Mouse (Mus musculus): ENCODE measurements around the gene Gm21981. TPM values are rescaled to one million over a fixed set of nuclear protein-coding genes. Genes with fewer than 3 reads are reported as not detected.

Gm21981 gene
- polyA plus RNA-seq, 1 experiment from 2014 or later, result not detected

GRCm38 (mm10) chr17:47694503-47695336 is 465 bp upstream of the Gm21981 start, which contains the start of gene Prickle4:
TSS of gene Prickle4 (minus strand) at chr17:47694736.
- Histone ChIP-seq H3K27ac (ENCODE audit: low read length) (peak within 1 kb of the TSS; percentile 60), H3K4me3 (ENCODE audit: low read depth, low read length) (peak within 1 kb of the TSS; percentile 70), H3K4me2 (ENCODE audit: low read depth, low read length) (peak within 1 kb of the TSS; percentile 90), H3K4me1 (ENCODE audit: control insufficient read depth, low read depth, low read length) (peaks cover 17% of the 10 kb centered on the region), H3K9ac (ENCODE audit: low read depth, low read length) (peak within 1 kb of the TSS; percentile 65), H3K9me3 (replicated peaks; ENCODE audit: control insufficient read depth, low read length) (no peaks in the 10 kb centered on the region), H3K36me3 (ENCODE audit: control insufficient read depth, insufficient read depth) (no peaks in the 10 kb centered on the region), H3K27me3 (ENCODE audit: control insufficient read depth, insufficient read depth, low read depth, low read length) (peaks cover 17% of the 10 kb centered on the region)
- under 1% methylated on average over 81 of the region's 82 CpGs for WGBS (ENCODE audit: insufficient replicate concordance)
- ATAC-seq (ENCODE audit: low read depth), result peak; percentile 89

DNA sequence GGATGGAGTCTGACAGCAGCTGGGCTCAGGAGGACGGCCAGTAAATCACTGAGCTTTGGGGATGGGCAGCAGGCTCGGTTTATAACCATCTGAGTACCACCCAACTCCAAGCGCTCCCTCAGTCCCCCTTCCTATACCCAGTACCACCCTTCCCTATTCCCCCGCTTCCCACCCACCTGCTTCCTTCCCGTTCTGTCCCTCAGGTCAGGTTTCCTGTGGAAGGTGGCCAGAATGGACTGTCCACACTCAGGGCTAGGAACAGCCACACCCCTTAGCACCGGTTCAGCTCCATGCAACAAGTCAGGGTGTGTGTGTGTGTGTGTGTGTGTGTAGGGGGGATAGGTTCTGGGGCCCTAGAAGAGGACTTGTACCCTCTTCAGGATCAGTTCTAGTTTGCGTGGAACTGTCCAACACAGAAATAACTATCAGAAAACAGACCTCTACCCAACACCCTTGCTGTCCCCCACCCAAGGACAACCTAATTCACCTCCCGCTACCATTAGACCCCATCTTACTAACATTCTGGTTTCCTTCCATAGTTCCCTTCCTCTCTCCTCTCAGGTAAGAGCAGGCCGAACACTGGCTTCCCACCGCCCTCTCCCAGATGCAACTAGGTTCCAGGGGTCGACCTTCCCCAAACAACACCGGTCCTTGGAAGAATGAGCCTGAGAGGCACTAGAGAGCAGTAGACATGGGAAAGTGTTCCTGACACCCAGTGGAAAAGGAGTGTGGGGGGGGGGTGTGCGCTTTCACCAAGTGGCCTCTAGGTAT is 399 bp downstream of the Gm21981 start:
- Histone ChIP-seq H3K36me3 (ENCODE audit: control insufficient read depth, insufficient read depth) (no peaks in the 10 kb centered on the region), H3K27me3 (ENCODE audit: control insufficient read depth, insufficient read depth, low read depth, low read length) (peaks cover 17% of the 10 kb centered on the region), H3K9ac (ENCODE audit: low read depth, low read length) (peak overlapping the region; percentile 51), H3K4me3 (ENCODE audit: low read depth, low read length) (peak overlapping the region; percentile 70), H3K27ac (ENCODE audit: low read length) (no peak overlapping the region; the same call in 1 of the 2 replicates), H3K4me2 (ENCODE audit: low read depth, low read length) (peak overlapping the region; percentile 90), H3K9me3 (replicated peaks; ENCODE audit: control insufficient read depth, low read length) (no peaks in the 10 kb centered on the region), H3K4me1 (ENCODE audit: control insufficient read depth, low read depth, low read length) (peaks cover 22% of the 10 kb centered on the region)
- 47% methylated on average over 13 of the region's 13 CpGs for WGBS (ENCODE audit: insufficient replicate concordance)
- ATAC-seq (ENCODE audit: low read depth), result no peak

GRCm38 (mm10) chr17:47691650-47692049 is 2.6 kb downstream of the Gm21981 start:
- H3K4me3 ChIP-seq (ENCODE audit: low read depth, low read length), result no peak overlapping the region
- H3K4me1 ChIP-seq (ENCODE audit: control insufficient read depth, low read depth, low read length), result peaks cover 34% of the 10 kb centered on the region
- no peaks in the 10 kb centered on the region for H3K9me3 ChIP-seq (replicated peaks; ENCODE audit: control insufficient read depth, low read length)
- H3K27ac ChIP-seq (ENCODE audit: low read length), result no peak overlapping the region
- H3K9ac ChIP-seq (ENCODE audit: low read depth, low read length), result no peak overlapping the region
- H3K4me2 ChIP-seq (ENCODE audit: low read depth, low read length), result no peak overlapping the region
- 82% methylated on average over 3 of the region's 3 CpGs for WGBS (ENCODE audit: insufficient replicate concordance)
- ATAC-seq (ENCODE audit: low read depth), result no peak
- no peaks in the 10 kb centered on the region for H3K36me3 ChIP-seq (ENCODE audit: control insufficient read depth, insufficient read depth)
- peaks cover 13% of the 10 kb centered on the region for H3K27me3 ChIP-seq (ENCODE audit: control insufficient read depth, insufficient read depth, low read depth, low read length)

GRCm38 (mm10) chr17:47689894-47690293 is 4.4 kb downstream of the Gm21981 start:
- no peak overlapping the region for H3K27ac ChIP-seq (ENCODE audit: low read length)
- peaks cover 30% of the 10 kb centered on the region for H3K4me1 ChIP-seq (ENCODE audit: control insufficient read depth, low read depth, low read length)
- no peaks in the 10 kb centered on the region for H3K36me3 ChIP-seq (ENCODE audit: control insufficient read depth, insufficient read depth)
- no peak overlapping the region for H3K4me2 ChIP-seq (ENCODE audit: low read depth, low read length)
- peaks cover 2% of the 10 kb centered on the region for H3K27me3 ChIP-seq (ENCODE audit: control insufficient read depth, insufficient read depth, low read depth, low read length)
- no peak overlapping the region for H3K4me3 ChIP-seq (ENCODE audit: low read depth, low read length)
- 76% methylated on average over 8 of the region's 8 CpGs for WGBS (ENCODE audit: insufficient replicate concordance)
- H3K9ac ChIP-seq (ENCODE audit: low read depth, low read length), result no peak overlapping the region
- no peak for ATAC-seq (ENCODE audit: low read depth)
- no peaks in the 10 kb centered on the region for H3K9me3 ChIP-seq (replicated peaks; ENCODE audit: control insufficient read depth, low read length)

DNA sequence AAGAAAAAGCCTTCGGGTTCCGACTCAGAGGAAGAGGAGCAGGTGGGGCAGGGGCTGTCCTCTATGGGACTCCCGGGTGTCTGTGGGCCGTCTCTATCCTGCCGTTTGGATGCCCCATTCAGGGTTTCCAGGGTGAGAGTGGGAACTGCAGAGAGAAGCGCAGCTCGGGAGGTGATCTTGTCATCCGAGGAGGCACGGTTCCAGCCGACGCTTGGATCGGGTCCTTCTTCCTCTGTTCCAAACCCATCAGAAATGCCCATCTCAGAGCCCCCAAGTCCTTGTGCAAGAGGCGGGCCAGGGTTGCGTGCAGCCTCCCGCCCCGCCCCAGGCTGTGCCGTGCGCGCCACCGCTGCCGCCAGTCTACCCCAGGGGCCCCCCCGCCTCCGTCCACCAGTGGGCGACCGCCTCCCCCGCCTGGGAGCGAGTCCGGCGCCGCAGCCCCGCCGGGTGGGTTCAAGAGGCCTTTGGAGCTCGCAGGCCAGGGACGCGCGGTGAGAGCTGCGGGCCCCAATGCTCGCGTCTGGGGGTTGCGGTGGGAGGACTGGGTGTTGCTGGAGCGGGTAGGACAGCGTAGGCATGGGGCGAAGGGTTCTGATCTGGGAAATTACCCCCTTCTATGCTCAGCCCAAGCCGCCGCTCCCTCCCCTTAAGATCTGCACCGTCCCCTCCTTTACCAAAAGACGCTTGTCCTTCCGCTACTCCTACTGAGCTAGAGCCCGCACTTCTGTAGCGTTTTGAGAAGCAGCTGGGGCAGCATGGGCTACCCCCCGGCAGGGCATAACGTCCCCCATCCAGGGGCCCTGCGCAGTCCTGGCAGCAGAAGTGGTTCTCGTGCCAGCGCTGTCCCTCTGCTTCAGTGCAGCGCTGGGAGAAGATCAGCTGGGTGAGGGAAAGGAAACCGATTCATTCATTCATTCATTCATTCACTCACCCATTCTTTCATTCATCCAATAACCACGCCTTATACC is 5.4 kb downstream of the Gm21981 start, which contains the start of gene Frs3:
Frs3 (plus strand) TSS at position 423 of the 968 bp plus-strand sequence.
- peak; percentile 57 for ATAC-seq (ENCODE audit: low read depth)
- H3K9me3 ChIP-seq (replicated peaks; ENCODE audit: control insufficient read depth, low read length), result no peaks in the 10 kb centered on the region
- WGBS (ENCODE audit: insufficient replicate concordance), result 1% methylated on average over 58 of the region's 58 CpGs

GRCm38 (mm10) chr17:47688344-47688607 is 6.0 kb downstream of the Gm21981 start, which contains the start of gene Tomm6:
TSS of gene Tomm6 (minus strand) at chr17:47688386.
- no peak for ATAC-seq (ENCODE audit: low read depth)
- peaks cover 21% of the 10 kb centered on the region for H3K4me1 ChIP-seq (ENCODE audit: control insufficient read depth, low read depth, low read length)
- no peaks in the 10 kb centered on the region for H3K27me3 ChIP-seq (ENCODE audit: control insufficient read depth, insufficient read depth, low read depth, low read length)
- peak within 1 kb of the TSS; percentile 83 for H3K4me3 ChIP-seq (ENCODE audit: low read depth, low read length)
- peak within 1 kb of the TSS; percentile 77 for H3K9ac ChIP-seq (ENCODE audit: low read depth, low read length)
- peaks cover 3% of the 10 kb centered on the region; the same call in 1 of the 2 replicates for H3K36me3 ChIP-seq (ENCODE audit: control insufficient read depth, insufficient read depth)
- no peaks in the 10 kb centered on the region for H3K9me3 ChIP-seq (replicated peaks; ENCODE audit: control insufficient read depth, low read length)
- H3K27ac ChIP-seq (ENCODE audit: low read length), result peak within 1 kb of the TSS; percentile 79
- 0% methylated on average over 9 of the region's 9 CpGs for WGBS (ENCODE audit: insufficient replicate concordance)
- peak within 1 kb of the TSS; percentile 95 for H3K4me2 ChIP-seq (ENCODE audit: low read depth, low read length)

More for the DNA sequence above, 5.4 kb downstream of the Gm21981 start, which contains the start of gene Frs3:
- peaks cover 23% of the 10 kb centered on the region for H3K4me1 ChIP-seq (ENCODE audit: control insufficient read depth, low read depth, low read length)
- no peaks in the 10 kb centered on the region; the same call in 1 of the 2 replicates for H3K27me3 ChIP-seq (ENCODE audit: control insufficient read depth, insufficient read depth, low read depth, low read length)
- H3K27ac ChIP-seq (ENCODE audit: low read length), result peak within 1 kb of the TSS; percentile 79
- peak within 1 kb of the TSS; percentile 95 for H3K4me2 ChIP-seq (ENCODE audit: low read depth, low read length)
- H3K36me3 ChIP-seq (ENCODE audit: control insufficient read depth, insufficient read depth), result peaks cover 3% of the 10 kb centered on the region; the same call in 1 of the 2 replicates
- peak within 1 kb of the TSS; percentile 77 for H3K9ac ChIP-seq (ENCODE audit: low read depth, low read length)
- peak within 1 kb of the TSS; percentile 83 for H3K4me3 ChIP-seq (ENCODE audit: low read depth, low read length)

GRCm38 (mm10) chr17:47687409-47688343 is 6.6 kb downstream of the Gm21981 start:
- Histone ChIP-seq H3K9me3 (replicated peaks; ENCODE audit: control insufficient read depth, low read length) (no peaks in the 10 kb centered on the region), H3K4me1 (ENCODE audit: control insufficient read depth, low read depth, low read length) (peaks cover 21% of the 10 kb centered on the region), H3K4me2 (ENCODE audit: low read depth, low read length) (peak overlapping the region; percentile 95), H3K9ac (ENCODE audit: low read depth, low read length) (peak overlapping the region; percentile 77), H3K4me3 (ENCODE audit: low read depth, low read length) (peak overlapping the region; percentile 83), H3K27ac (ENCODE audit: low read length) (peak overlapping the region; percentile 79), H3K27me3 (ENCODE audit: control insufficient read depth, insufficient read depth, low read depth, low read length) (no peaks in the 10 kb centered on the region), H3K36me3 (ENCODE audit: control insufficient read depth, insufficient read depth) (peaks cover 3% of the 10 kb centered on the region; the same call in 1 of the 2 replicates)
- peak; percentile 86 for ATAC-seq (ENCODE audit: low read depth)
- under 1% methylated on average over 70 of the region's 70 CpGs for WGBS (ENCODE audit: insufficient replicate concordance)
